17 mouse cellular contexts compared by ENCODE assay signal in genomic region chr8:12548255-12548654, GRCm38 (mm10). TPM values are rescaled to one million over a fixed set of nuclear protein-coding genes. Genes with fewer than 3 reads are reported as not detected.
A peak's percentile ranks its signal among the peaks of the same experiment; 100 is the strongest.
DNase-seq lines count a peak whose midpoint lies in the region; ATAC-seq and TF ChIP-seq lines count a peak whose summit lies in the region.
"Had no signal": no experiment of that assay in that cellular context is flagged by ENCODE, and none has a peak within 500 bp of the region (broad histone marks: within the 10 kb centered on the region; RNA-seq: fewer than 3 reads in every experiment).

No protein-coding gene starts in this region.

- 1% methylated on average over 15 of the region's 15 CpGs for WGBS in forebrain, embryonic 11.5 days
- WGBS in neural tube, embryonic 11.5 days, result 3% methylated on average over 15 of the region's 15 CpGs

- no peaks in the 10 kb centered on the region for H3K36me3 ChIP-seq in forebrain, embryonic 11.5 days (ENCODE audit: control insufficient read depth, insufficient read depth, low read length)
- no peaks in the 10 kb centered on the region for H3K36me3 ChIP-seq in neural tube, embryonic 11.5 days (ENCODE audit: control insufficient read depth, insufficient read depth, low read length)
- H3K36me3 ChIP-seq: G1E; heart, embryonic 13.5 days; intestine, embryonic 15.5 days had no signal

- no peaks in the 10 kb centered on the region for H3K27me3 ChIP-seq in forebrain, embryonic 11.5 days (ENCODE audit: control insufficient read depth, insufficient read depth, low read length)
- H3K27me3 ChIP-seq in neural tube, embryonic 11.5 days (ENCODE audit: control insufficient read depth, insufficient read depth, low read length), result peaks cover 4% of the 10 kb centered on the region; the same call in 1 of the 2 replicates

- ATAC-seq in forebrain, embryonic 11.5 days (replicated peaks; ENCODE audit: low FRiP score), result peak; percentile 95
- peak; percentile 63 for ATAC-seq in neural tube, embryonic 11.5 days (ENCODE audit: insufficient read depth, low FRiP score, low TSS enrichment)
- ATAC-seq: intestine, embryonic 15.5 days had no signal

- peaks cover 4% of the 10 kb centered on the region; the same call in 1 of the 2 replicates for H3K9me3 ChIP-seq in forebrain, embryonic 11.5 days (ENCODE audit: control insufficient read depth, low read length)
- H3K9me3 ChIP-seq in neural tube, embryonic 11.5 days (ENCODE audit: control insufficient read depth, low read length), result no peaks in the 10 kb centered on the region
- H3K9me3 ChIP-seq: G1E; intestine, embryonic 15.5 days; megakaryocyte, embryonic 14.5 days had no signal

- peak overlapping the region; percentile 22; the same call in 1 of the 2 replicates for H3K4me2 ChIP-seq in forebrain, embryonic 11.5 days (ENCODE audit: low read depth, low read length, severe bottlenecking)
- no peak overlapping the region for H3K4me2 ChIP-seq in neural tube, embryonic 11.5 days (ENCODE audit: low read depth)
- H3K4me2 ChIP-seq: heart, embryonic 13.5 days; intestine, embryonic 15.5 days had no signal

- DNase-seq in embryo, embryonic 11 days, result peak; percentile 77
- DNase-seq in forebrain, embryonic 11.5 days (ENCODE audit: low spot score), result peak; percentile 92
- peak; percentile 20 for DNase-seq in hindlimb bud, embryonic 11.5 days (ENCODE audit: extremely low spot score, low read depth, low spot score)
- peak; percentile 60 for DNase-seq in neural tube, embryonic 11.5 days (ENCODE audit: low spot score)
- DNase-seq in left cerebral cortex, adult 2 months (ENCODE audit: extremely low spot score in 1 of 2, low spot score in 2 of 2), result no peak
- no peak for DNase-seq in right cerebral cortex, adult 18-20 months
- DNase-seq in thymus, postnatal 25 days, result no peak
- DNase-seq: cerebellum, postnatal 14 days; gastrocnemius, postnatal 14 days; lung, adult 2 months; spleen, adult 18-20 months had no signal

- peak overlapping the region; percentile 85 for H3K27ac ChIP-seq in forebrain, embryonic 11.5 days (ENCODE audit: low read depth, low read length)
- H3K27ac ChIP-seq in neural tube, embryonic 11.5 days (ENCODE audit: low read depth, low read length), result no peak overlapping the region
- no peak overlapping the region for H3K27ac ChIP-seq in left cerebral cortex, adult 2 months
- H3K27ac ChIP-seq: heart, embryonic 13.5 days; intestine, embryonic 15.5 days had no signal

- no peak overlapping the region for H3K9ac ChIP-seq in forebrain, embryonic 11.5 days (ENCODE audit: low read length)
- no peak overlapping the region for H3K9ac ChIP-seq in neural tube, embryonic 11.5 days (ENCODE audit: low read length)
- H3K9ac ChIP-seq: heart, embryonic 13.5 days; intestine, embryonic 15.5 days had no signal

- TF ChIP-seq CTCF in left cerebral cortex, adult 2 months (IDR thresholded peaks at IDR 0.05), result no peak

- H3K4me3 ChIP-seq in forebrain, embryonic 11.5 days (ENCODE audit: low read depth, low read length), result no peak overlapping the region
- no peak overlapping the region for H3K4me3 ChIP-seq in neural tube, embryonic 11.5 days (ENCODE audit: low read depth, low read length)
- H3K4me3 ChIP-seq in left cerebral cortex, adult 2 months, result no peak overlapping the region
- H3K4me3 ChIP-seq: heart, embryonic 13.5 days; intestine, embryonic 15.5 days; megakaryocyte, embryonic 14.5 days had no signal

- intact Hi-C loops in left cerebral cortex, adult 2 months (cut with DNase I), result no loop called here

- H3K4me1 ChIP-seq in forebrain, embryonic 11.5 days (replicated peaks; ENCODE audit: control insufficient read depth, insufficient read depth, low read length), result peaks cover 6% of the 10 kb centered on the region; the same call in 1 of the 2 replicates
- H3K4me1 ChIP-seq in neural tube, embryonic 11.5 days (ENCODE audit: control insufficient read depth, insufficient read depth, low read length), result peaks cover 4% of the 10 kb centered on the region; the same call in 1 of the 2 replicates
- H3K4me1 ChIP-seq: heart, embryonic 13.5 days; intestine, embryonic 15.5 days; megakaryocyte, embryonic 14.5 days had no signal

RNA-seq across cellular contexts. Expression of gene Spaca7, which starts 24.6 kb away (rescaled TPM):
- polyA plus RNA-seq in forebrain, embryonic 11.5 days (2014; fragmentation: Nextera tagmentation; extraction: Ambion mirVana), result not detected in 2 replicates
- polyA plus RNA-seq in neural tube, embryonic 11.5 days (2014; fragmentation: Nextera tagmentation; extraction: Ambion mirVana), result not detected in 2 replicates
- not detected for total RNA-seq in left cerebral cortex, adult 2 months (2021)
- total RNA-seq: G1E; gastrocnemius, postnatal 14 days; left cerebral cortex, postnatal 25 days had no signal
- polyA plus RNA-seq: G1E; heart, embryonic 13.5 days; intestine, embryonic 15.5 days; large intestine, adult 2 months; lung, adult 2 months had no signal

Comparison
In these comparisons a context has a peak if more than half of its experiments do, and no peak if none do; other contexts are left out.
1. DNase-seq: peak in embryo, embryonic 11 days (single experiment), forebrain, embryonic 11.5 days (single experiment), hindlimb bud, embryonic 11.5 days (single experiment) and neural tube, embryonic 11.5 days (single experiment); none in left cerebral cortex, adult 2 months (0 of 2), right cerebral cortex, adult 18-20 months (single experiment) and thymus, postnatal 25 days (single experiment).